Mouse (Mus musculus): ENCODE measurements around the gene Apoo.
A peak's percentile ranks its signal among the peaks of the same experiment; 100 is the strongest.
"Not testable (repeated sequence)": the region's sequence is repeated elsewhere in the genome, so short reads cannot be mapped to it uniquely, and the experiment has no call there.

Apoo gene

GRCm38 (mm10) chrX:94366670-94367241 is at the start of gene Apoo, which contains the start of gene Fam90a1b:
Gene Apoo, plus strand, starts transcription at chrX:94367117.
Gene Fam90a1b, minus strand, starts transcription at chrX:94366777.
- peak; percentile 87 to 94 for DNase-seq (ENCODE audit: low spot score in 2 of 2)

GRCm38 (mm10) chrX:94321036-94321902 is 45.6 kb upstream of the Apoo start:
- no peak for DNase-seq (ENCODE audit: low spot score in 2 of 2)

GRCm38 (mm10) chrX:94343638-94344037 is 23.3 kb upstream of the Apoo start:
- DNase-seq (ENCODE audit: low spot score in 2 of 2) = not testable (repeated sequence)

GRCm38 (mm10) chrX:94365381-94365925 is 1.5 kb upstream of the Apoo start:
- DNase-seq (ENCODE audit: low spot score in 2 of 2) = no peak

- DNase-seq (ENCODE audit: low spot score in 2 of 2) = no peak
Measured at GRCm38 (mm10) chrX:94366029-94366428, 888 bp upstream of the Apoo start.

- DNase-seq (ENCODE audit: low spot score in 2 of 2) = peak in 1 of 2 experiments; percentile 28
Measured at GRCm38 (mm10) chrX:94367248-94367647, 331 bp downstream of the Apoo start.

GRCm38 (mm10) chrX:94378734-94379133 is 11.8 kb downstream of the Apoo start:
- no peak for DNase-seq (ENCODE audit: low spot score in 2 of 2)

- DNase-seq (ENCODE audit: low spot score in 2 of 2) = no peak
Measured at GRCm38 (mm10) chrX:94408975-94409374, 42.1 kb downstream of the Apoo start.

GRCm38 (mm10) chrX:94420210-94420609 is 53.3 kb downstream of the Apoo start:
- DNase-seq (ENCODE audit: low spot score in 2 of 2) = peak in 1 of 2 experiments; percentile 1

GRCm38 (mm10) chrX:94431548-94432375 is 64.8 kb downstream of the Apoo start:
- peak in 1 of 2 experiments; percentile 2 for DNase-seq (ENCODE audit: low spot score in 2 of 2)

- not testable (repeated sequence) for DNase-seq (ENCODE audit: low spot score in 2 of 2)
Measured at GRCm38 (mm10) chrX:94445427-94445826, 78.5 kb downstream of the Apoo start.

GRCm38 (mm10) chrX:94446021-94446420 is 79.1 kb downstream of the Apoo start:
- not testable (repeated sequence) for DNase-seq (ENCODE audit: low spot score in 2 of 2)

- not testable (repeated sequence) for DNase-seq (ENCODE audit: low spot score in 2 of 2)
Measured at GRCm38 (mm10) chrX:94450047-94450881, 83.3 kb downstream of the Apoo start.

- DNase-seq (ENCODE audit: low spot score in 2 of 2) = peak in 1 of 2 experiments; percentile 5
Measured at GRCm38 (mm10) chrX:94459346-94459745, 92.4 kb downstream of the Apoo start.

- not testable (repeated sequence) for DNase-seq (ENCODE audit: low spot score in 2 of 2)
Measured at GRCm38 (mm10) chrX:94461513-94461912, 94.6 kb downstream of the Apoo start.

- DNase-seq (ENCODE audit: low spot score in 2 of 2) = not testable (repeated sequence)
Measured at GRCm38 (mm10) chrX:94462604-94463429, 95.9 kb downstream of the Apoo start.
